Mouse (Mus musculus) midbrain, embryonic 13.5 days (tissue): ENCODE measurements around the gene Slc38a2. TPM values are rescaled to one million over a fixed set of nuclear protein-coding genes. Genes with fewer than 3 reads are reported as not detected.

Source experiments
- ATAC-seq: fragments of 200-750 bp; cut with Nextera tagmentation; 2 replicates; pipeline ENCODE4 v1.8.0; 2017; ENCODE audit warnings: mild to moderate bottlenecking, moderate TSS enrichment, moderate library complexity
- H3K27ac ChIP-seq: fragments of 300-500 bp; sonication (generic); 2 replicates; pipeline ENCODE4 v1.5.1; 2015; ENCODE audit warnings: inconsistent platforms, mild to moderate bottlenecking, moderate library complexity
- H3K27me3 ChIP-seq: fragments of 300-500 bp; sonication (generic); 2 replicates; pipeline ENCODE4 v1.6.1; 2015; ENCODE audit warnings: mild to moderate bottlenecking, inconsistent platforms
- H3K36me3 ChIP-seq: fragments of 300-500 bp; sonication (generic); 2 replicates; pipeline ENCODE4 v1.6.1; 2015; ENCODE audit warnings: mild to moderate bottlenecking, inconsistent platforms
- H3K4me1 ChIP-seq: fragments of 300-500 bp; sonication (generic); replicated peaks from 2 replicates; pipeline ENCODE4 v1.6.1; 2015; ENCODE audit warnings: inconsistent platforms
- H3K4me2 ChIP-seq: fragments of 300-500 bp; sonication (generic); replicated peaks from 2 replicates; pipeline ENCODE4 v1.6.1; 2015; ENCODE audit warnings: moderate library complexity, mild to moderate bottlenecking, inconsistent platforms
- H3K4me3 ChIP-seq: fragments of 300-500 bp; sonication (generic); replicated peaks from 2 replicates; pipeline ENCODE4 v1.5.1; 2015; ENCODE audit warnings: mild to moderate bottlenecking, inconsistent platforms
- H3K9ac ChIP-seq: fragments of 300-500 bp; sonication (generic); replicated peaks from 2 replicates; pipeline ENCODE4 v1.6.1; 2015; ENCODE audit warnings: mild to moderate bottlenecking, inconsistent platforms
- H3K9me3 ChIP-seq: fragments of 300-500 bp; sonication (generic); 2 replicates; pipeline ENCODE4 v1.6.1; 2016; ENCODE audit warnings: mild to moderate bottlenecking, inconsistent platforms
- WGBS: fragments of 180-500 bp; shearing (Covaris S2); methylation state at CpG from one replicate; pipeline ENCODE4 v1.1.7; 2015; 5-methylcytosine and 5-hydroxymethylcytosine counted together
- polyA plus RNA-seq: library from polyadenylated mRNA; unstranded; fragments of >200 nt; fragmentation: Nextera tagmentation; extraction: Ambion mirVana; gene quantifications from 2 replicates; pipeline ENCODE4 v1.2.1, GENCODE M21; 2015

Gene Slc38a2
- polyA plus RNA-seq, 1 experiment from 2014 or later: 149 TPM

DNA sequence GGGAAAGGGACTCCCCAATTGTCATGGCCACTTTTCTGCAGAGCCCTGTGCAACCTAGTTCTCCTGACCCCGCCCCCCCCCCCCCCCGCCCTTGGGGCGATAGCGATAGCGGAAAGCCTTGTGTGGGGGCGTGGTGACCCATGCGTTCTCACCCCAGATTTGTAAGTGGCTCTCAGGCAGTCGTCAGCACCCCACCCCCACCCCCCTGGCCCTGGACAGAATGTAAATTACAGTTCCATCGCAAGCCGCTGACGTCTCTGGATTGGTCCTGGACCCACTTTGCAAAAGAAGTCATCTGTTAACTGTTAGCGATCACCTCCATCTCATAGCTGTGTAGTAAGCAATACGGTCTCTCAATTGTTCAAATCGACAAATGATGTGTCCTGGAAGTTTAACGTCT is 52.2 kb downstream of the Slc38a2 start:
- Histone ChIP-seq H3K27ac (no peak overlapping the region), H3K27me3 (no peaks in the 10 kb centered on the region), H3K4me3 (no peak overlapping the region), H3K9me3 (no peaks in the 10 kb centered on the region), H3K36me3 (no peaks in the 10 kb centered on the region), H3K9ac (no peak overlapping the region), H3K4me2 (no peak overlapping the region), H3K4me1 (peaks cover 8% of the 10 kb centered on the region)
- 38% methylated on average over 13 of the region's 15 CpGs for WGBS
- ATAC-seq: no peak

DNA sequence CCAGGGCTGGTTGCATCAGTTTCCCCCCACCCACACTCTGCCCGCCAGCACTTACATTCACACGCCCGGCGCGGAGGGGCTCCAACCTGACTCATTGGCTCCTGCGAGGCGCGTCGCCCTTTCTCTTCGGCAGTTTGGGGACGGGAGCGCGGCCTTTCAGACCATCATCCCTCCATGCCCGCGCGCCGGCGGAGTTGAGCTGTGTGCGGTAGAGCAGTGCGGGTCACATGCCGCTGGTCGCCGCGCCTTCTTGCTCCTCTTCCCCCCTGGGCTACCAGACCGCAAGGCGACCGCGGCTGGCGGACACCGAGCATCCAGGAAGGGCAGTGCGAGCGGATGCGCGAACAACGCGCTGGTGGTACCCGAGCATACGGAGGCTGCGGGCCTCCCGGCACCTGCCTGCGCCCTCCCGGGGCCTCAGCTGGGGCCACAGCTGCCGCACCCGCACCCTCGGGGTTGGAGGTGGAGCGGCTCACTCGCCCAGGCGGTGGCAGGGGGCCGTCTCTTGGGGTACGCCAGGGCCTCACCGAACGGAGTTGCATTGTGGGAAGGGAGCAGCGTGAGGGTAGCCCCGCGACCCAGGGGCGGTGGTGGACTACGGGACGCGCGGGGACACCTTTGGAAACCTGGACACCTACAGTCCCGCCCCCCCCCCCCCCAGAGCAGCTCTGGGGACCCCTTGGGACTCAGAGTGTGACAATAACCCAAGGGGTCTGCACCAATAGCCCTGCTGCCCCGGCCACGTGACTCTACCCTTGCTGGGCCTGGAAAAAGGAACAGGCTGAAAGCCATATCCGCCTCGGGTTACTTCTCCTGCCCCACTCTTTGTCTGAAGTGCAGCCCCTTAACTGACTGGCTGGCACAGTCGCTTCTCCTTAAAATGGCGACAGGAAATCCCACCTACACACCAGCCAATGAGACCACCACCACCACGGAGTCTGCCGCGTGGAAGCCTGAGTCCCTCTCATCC is 56.8 kb downstream of the Slc38a2 start, which contains the start of gene Slc38a1:
TSS of gene Slc38a1 (minus strand) at position 478 of the 970 bp plus-strand sequence.
- Histone ChIP-seq H3K4me3 (peak within 1 kb of the TSS; percentile 88), H3K9ac (peak within 1 kb of the TSS; percentile 99), H3K4me2 (peak within 1 kb of the TSS; percentile 86), H3K27me3 (no peaks in the 10 kb centered on the region), H3K9me3 (no peaks in the 10 kb centered on the region), H3K4me1 (peaks cover 32% of the 10 kb centered on the region), H3K27ac (peak within 1 kb of the TSS; percentile 100), H3K36me3 (peaks cover 11% of the 10 kb centered on the region)
- peak; percentile 83 for ATAC-seq
- WGBS: under 1% methylated on average over 65 of the region's 70 CpGs

DNA sequence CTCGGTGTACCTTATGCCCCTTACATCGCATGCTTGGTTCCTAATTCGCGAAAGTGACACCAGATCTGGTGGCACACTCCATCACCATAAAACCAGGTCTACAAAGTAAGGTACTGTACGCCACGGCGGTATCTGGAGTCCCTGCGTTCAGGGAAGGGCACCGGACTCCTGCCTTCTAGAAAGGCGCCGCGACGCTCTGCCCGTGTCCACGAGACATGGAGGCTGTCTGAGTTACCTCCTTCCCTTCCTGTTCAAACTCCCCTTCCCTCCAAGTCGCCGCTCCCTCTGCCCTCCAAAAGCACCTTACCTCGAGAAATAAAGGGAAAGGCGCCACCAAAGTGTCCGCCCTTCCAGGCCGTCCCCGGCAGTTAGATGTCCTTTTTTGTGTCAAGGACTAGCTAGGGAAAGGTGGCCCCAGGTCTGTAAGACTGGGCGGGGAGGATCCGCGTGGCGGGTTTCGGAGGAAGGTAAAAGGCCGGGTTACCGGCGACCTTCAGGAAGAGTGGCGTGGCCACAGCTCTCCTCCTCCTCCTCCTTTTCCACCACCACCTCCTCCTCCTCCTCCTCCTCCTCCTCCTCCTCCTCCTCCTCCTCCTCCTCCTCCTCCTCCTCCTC is 57.6 kb downstream of the Slc38a2 start:
- WGBS: 0% methylated on average over 31 of the region's 31 CpGs
- Histone ChIP-seq H3K4me2 (peak overlapping the region; percentile 86), H3K27me3 (no peaks in the 10 kb centered on the region), H3K9ac (peak overlapping the region; percentile 99), H3K9me3 (no peaks in the 10 kb centered on the region), H3K36me3 (peaks cover 19% of the 10 kb centered on the region), H3K4me3 (peak overlapping the region; percentile 88), H3K4me1 (peaks cover 39% of the 10 kb centered on the region), H3K27ac (peak overlapping the region; percentile 100)
- ATAC-seq: no peak

DNA sequence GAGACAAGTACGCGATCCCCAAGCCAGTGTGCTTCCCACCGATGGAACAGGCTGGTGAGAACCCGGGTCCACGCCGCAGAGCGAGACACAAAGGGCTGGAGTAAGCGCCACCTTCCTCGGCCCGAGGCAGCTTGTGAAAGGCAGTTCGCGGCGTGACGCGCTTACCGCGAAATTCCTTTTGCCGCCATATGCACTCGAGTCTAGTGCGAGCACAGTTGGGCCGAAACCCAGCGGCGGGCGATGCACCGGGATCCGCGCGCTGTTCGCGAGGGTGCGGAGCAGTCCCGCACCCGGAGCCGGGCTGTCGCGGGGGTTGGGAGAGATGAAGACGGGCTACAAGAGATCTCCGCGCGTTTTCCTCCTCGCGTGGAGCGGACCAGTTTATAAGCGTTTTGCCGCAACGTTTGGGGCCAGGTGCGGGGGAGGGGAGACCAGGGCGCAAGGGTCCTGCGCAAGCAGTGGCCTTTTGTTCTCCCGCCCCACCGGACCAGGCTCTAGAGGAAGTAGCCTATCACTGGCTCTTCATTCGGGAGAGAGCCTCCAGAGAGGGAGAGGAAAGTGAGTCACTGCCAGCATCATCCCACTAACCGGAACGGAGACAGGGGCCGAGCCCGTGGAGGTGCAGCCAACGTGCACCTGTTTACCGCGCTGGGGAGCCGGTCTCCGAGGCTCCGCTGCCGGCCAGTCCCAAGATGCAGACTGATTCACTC is 58.3 kb downstream of the Slc38a2 start:
- peak overlapping the region; percentile 86 for H3K4me2 ChIP-seq
- under 1% methylated on average over 60 of the region's 63 CpGs for WGBS
- H3K36me3 ChIP-seq: peaks cover 23% of the 10 kb centered on the region
- H3K27me3 ChIP-seq: no peaks in the 10 kb centered on the region
- peak overlapping the region; percentile 88 for H3K4me3 ChIP-seq
- 0 out of 2 replicates have a peak, but pooled peaks cover 4% of the 10 kb centered on the region for H3K9me3 ChIP-seq
- ATAC-seq: peak; percentile 70
- H3K27ac ChIP-seq: peak overlapping the region; percentile 100
- H3K4me1 ChIP-seq: peaks cover 39% of the 10 kb centered on the region
- H3K9ac ChIP-seq: peak overlapping the region; percentile 99

DNA sequence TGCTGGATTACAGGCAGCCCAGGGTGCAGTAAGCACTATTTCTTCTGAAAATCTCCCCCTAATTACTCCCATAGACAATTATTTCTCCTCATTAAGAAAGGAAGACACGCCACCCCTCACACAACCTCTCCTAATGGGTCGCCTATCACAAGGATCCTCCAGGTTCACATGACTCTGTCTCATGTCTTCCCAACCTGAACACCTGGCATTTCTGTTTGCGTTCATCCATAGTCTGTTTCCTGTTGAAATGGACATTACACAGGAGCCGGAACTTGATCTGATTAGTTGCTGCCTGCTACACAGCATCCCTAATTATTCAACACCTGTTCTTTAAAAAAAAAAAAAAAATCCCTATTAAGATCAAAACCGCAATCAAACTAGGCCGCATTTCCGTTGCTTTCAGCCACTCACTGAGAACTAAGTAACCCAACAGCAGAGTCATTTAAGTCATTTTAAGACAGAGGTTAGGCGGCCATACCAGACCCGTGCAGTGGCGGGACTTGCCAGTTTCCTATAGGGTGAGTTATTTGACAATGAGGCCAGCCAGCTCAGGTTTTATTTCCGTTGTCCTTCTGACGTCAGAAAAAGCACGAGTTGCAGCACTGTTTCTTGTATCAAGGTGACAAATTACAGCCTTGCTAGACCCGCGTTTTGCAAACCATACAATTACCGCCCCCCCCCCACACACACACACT is 59.1 kb downstream of the Slc38a2 start:
- peak overlapping the region; percentile 100 for H3K27ac ChIP-seq
- H3K4me2 ChIP-seq: peak overlapping the region; percentile 86
- H3K4me3 ChIP-seq: peak overlapping the region; percentile 88
- H3K4me1 ChIP-seq: peaks cover 39% of the 10 kb centered on the region
- H3K9me3 ChIP-seq: 0 out of 2 replicates have a peak, but pooled peaks cover 11% of the 10 kb centered on the region
- H3K9ac ChIP-seq: peak overlapping the region; percentile 99
- ATAC-seq: 0 out of 2 replicates have a peak, but pooled peaks have one; percentile 10
- H3K27me3 ChIP-seq: no peaks in the 10 kb centered on the region
- H3K36me3 ChIP-seq: peaks cover 31% of the 10 kb centered on the region
- WGBS: 5% methylated on average over 16 of the region's 16 CpGs

DNA sequence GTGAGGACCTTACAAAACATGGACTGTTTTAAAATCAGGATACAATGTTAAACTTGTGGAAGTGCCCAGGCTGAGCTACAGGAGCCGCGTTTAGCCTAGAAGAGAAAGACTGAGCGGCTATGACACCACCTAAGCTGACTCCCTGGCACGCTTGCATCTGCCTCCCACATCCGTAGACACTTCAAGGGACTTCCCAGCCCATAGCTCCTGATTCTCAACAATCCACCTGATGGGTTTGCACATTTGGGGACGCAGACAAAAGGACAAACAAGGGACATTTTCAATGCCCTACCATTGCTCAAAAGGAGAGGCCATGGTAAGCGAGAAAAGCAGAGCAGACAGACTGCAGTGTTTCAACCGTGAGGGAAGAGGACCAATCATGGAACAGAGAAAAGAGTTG is 59.9 kb downstream of the Slc38a2 start:
- H3K4me1 ChIP-seq: peaks cover 39% of the 10 kb centered on the region
- no peak for ATAC-seq
- H3K27me3 ChIP-seq: no peaks in the 10 kb centered on the region
- H3K36me3 ChIP-seq: peaks cover 39% of the 10 kb centered on the region
- 52% methylated on average over 8 of the region's 8 CpGs for WGBS
- H3K4me2 ChIP-seq: peak overlapping the region; percentile 86
- H3K4me3 ChIP-seq: peak overlapping the region; percentile 88
- H3K9me3 ChIP-seq: peaks cover 16% of the 10 kb centered on the region; the same call in 1 of the 2 replicates
- peak overlapping the region; percentile 100 for H3K27ac ChIP-seq
- peak overlapping the region; percentile 99 for H3K9ac ChIP-seq

DNA sequence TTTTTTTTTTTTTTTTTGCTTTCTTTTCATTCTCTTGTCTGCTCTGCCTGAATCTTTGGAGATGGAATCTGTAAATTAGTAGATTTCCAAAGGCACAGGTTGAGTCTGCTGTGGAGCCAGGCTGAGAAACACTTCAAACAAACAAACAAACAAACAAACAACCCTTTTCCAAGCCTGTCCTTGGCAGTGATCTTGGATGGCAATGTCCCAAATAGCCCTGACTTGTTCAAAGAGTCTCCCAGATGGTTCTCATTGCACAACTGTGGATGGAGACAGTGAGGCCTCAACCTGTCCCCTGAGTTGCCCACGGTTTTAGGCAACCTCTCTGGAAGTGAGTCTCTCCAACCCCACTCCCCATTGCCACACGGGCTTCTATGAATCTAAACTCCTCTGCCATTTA is 60.9 kb downstream of the Slc38a2 start:
- Histone ChIP-seq H3K9me3 (peaks cover 18% of the 10 kb centered on the region; the same call in 1 of the 2 replicates), H3K4me2 (peak overlapping the region; percentile 86), H3K27me3 (no peaks in the 10 kb centered on the region), H3K4me1 (peaks cover 32% of the 10 kb centered on the region), H3K27ac (no peak overlapping the region), H3K4me3 (peak overlapping the region; percentile 88), H3K36me3 (peaks cover 47% of the 10 kb centered on the region), H3K9ac (peak overlapping the region; percentile 99; the same call in 1 of the 2 replicates)
- no peak for ATAC-seq
- 88% methylated on average over 2 of the region's 2 CpGs for WGBS

DNA sequence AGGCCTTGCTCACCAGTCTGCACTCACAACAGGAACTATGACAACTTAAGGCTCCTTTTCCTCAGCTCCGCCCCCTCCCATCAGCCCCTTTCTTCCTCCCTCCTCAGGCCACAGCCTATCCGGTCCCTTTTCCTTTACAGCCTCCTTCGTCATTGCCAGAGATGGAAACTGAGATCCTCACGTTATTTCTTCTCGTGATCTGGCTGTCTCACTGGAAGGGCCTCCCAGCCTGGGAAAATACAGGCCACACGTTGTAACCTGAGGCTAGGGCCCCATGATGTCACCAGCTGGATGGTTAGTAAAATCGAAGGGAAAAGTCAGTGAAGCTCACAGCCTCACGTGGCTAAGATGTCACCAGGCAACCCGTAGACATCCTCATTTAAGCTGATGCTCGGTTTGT is 61.4 kb downstream of the Slc38a2 start:
- no peak overlapping the region for H3K4me3 ChIP-seq
- H3K9ac ChIP-seq: no peak overlapping the region
- no peaks in the 10 kb centered on the region for H3K27me3 ChIP-seq
- 0 out of 2 replicates have a peak overlapping the region, but pooled peaks have one; percentile 86 for H3K4me2 ChIP-seq
- peaks cover 31% of the 10 kb centered on the region for H3K4me1 ChIP-seq
- WGBS: 77% methylated on average over 10 of the region's 10 CpGs
- H3K36me3 ChIP-seq: peaks cover 52% of the 10 kb centered on the region
- H3K9me3 ChIP-seq: peaks cover 21% of the 10 kb centered on the region; the same call in 1 of the 2 replicates
- H3K27ac ChIP-seq: no peak overlapping the region
- no peak for ATAC-seq

Other genes starting within 250 kb of the Slc38a2 start
- 56.5 and 62.5 TPM in 2 replicates for gene Scaf11, start 238.9 kb downstream of the Slc38a2 start, polyA plus RNA-seq
- 156 and 159 TPM in 2 replicates for gene Slc38a1, start 56.8 kb downstream of the Slc38a2 start, polyA plus RNA-seq